Mouse (Mus musculus): Measurements from ENCODE around the gene Pitpnc1.

- TF ChIP-seq CTCF (conservative IDR thresholded peaks at IDR 0.05; ENCODE audit: insufficient read depth, insufficient read length, low read depth, low read length) (no peak), POLR2A (IDR thresholded peaks at IDR 0.05; ENCODE audit: low read depth, low read length) (no peak)
These were observed 2.1 kb downstream of the Pitpnc1 start for GRCm38 (mm10) chr11:107468252-107469030.
